Mouse (Mus musculus) lung, adult 2 months (tissue): ENCODE measurements around the gene Tmem59.

ENCODE experiments used
- CTCF ChIP-seq: fragments of 200-500 bp; IDR thresholded peaks from 2 replicates; pipeline ENCODE4 v1.5.1; 2011; ENCODE audit warnings: mild to moderate bottlenecking, low read length, control low read depth; ENCODE audit not compliant: insufficient read depth
- POLR2A ChIP-seq: fragments of 200-500 bp; IDR thresholded peaks from 2 replicates; pipeline ENCODE4 v1.6.1; 2011; ENCODE audit warnings: low read depth, mild to moderate bottlenecking, control low read depth, low read length, borderline replicate concordance; ENCODE audit errors: extremely low read depth

GRCm38 (mm10) chr4:107181866-107182265 lies 3.7 kb downstream of the Tmem59 start:
- TF ChIP-seq POLR2A (no peak), CTCF (no peak)
